23 mouse cellular contexts compared by ENCODE assay signal in the genomic region with DNA sequence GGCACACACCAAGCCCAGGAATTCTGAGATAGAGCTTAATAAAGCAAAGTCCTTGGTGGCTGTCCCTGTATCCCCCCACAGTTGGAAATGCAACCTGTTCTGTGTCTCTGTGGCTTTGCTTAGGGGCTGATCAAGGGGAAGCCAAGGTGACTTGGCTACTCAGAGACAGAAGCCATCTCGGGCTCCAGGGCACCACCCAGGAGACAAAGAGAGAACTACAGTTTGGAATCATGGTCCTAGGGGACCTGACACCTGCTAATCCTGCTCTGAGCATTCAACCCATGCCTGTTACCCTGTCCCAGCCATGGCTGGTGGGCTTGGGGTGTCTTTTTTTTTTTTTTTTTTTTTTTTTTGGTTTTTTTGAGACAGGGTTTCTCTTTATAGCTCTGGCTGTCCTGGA. TPM values are rescaled to one million over a fixed set of nuclear protein-coding genes. Genes with fewer than 3 reads are reported as not detected.
DNase-seq lines count a peak whose midpoint lies in the region; TF ChIP-seq lines count a peak whose summit lies in the region.
"Had no signal": no experiment of that assay in that cellular context is flagged by ENCODE, and none has a peak within 500 bp of the region (broad histone marks: within the 10 kb centered on the region; RNA-seq: fewer than 3 reads in every experiment).

No protein-coding gene starts in this region.

- H3K4me3 ChIP-seq in thymus, adult 2 months (ENCODE audit: control insufficient read depth, insufficient read depth, low read length), result no peak overlapping the region
- H3K4me3 ChIP-seq: embryonic facial prominence, embryonic 10.5 days; erythroblast, embryonic 14.5 days; forebrain, embryonic 10.5 days; gastrocnemius, adult 2 months; heart, embryonic 12.5 days; hindbrain, embryonic 15.5 days had no signal

- TF ChIP-seq CTCF in thymus, adult 2 months (IDR thresholded peaks at IDR 0.05; ENCODE audit: borderline replicate concordance, control insufficient read depth, extremely low read depth, insufficient read depth, low read length, poor library complexity), result no peak

- H3K36me3 ChIP-seq in thymus, adult 2 months (ENCODE audit: control insufficient read depth, insufficient read depth, low read length), result no peaks in the 10 kb centered on the region
- H3K36me3 ChIP-seq: embryonic facial prominence, embryonic 10.5 days; forebrain, embryonic 10.5 days; heart, embryonic 12.5 days; hindbrain, embryonic 15.5 days had no signal

- H3K27me3 ChIP-seq in thymus, adult 2 months (ENCODE audit: control insufficient read depth, insufficient read depth, low read length), result no peaks in the 10 kb centered on the region
- H3K27me3 ChIP-seq: hindbrain, embryonic 15.5 days had no signal

- WGBS in thymus, adult 2 months, result 0% methylated on average over 1 of the region's 1 CpGs

- peak; percentile 29 for DNase-seq in thymus, adult 2 months
- no peak for DNase-seq in thymus, adult 18-20 months
- peak; percentile 55 for DNase-seq in ES-CJ7 (ENCODE audit: low read depth, low spot score)
- peak; percentile 55 for DNase-seq in ZHBTc4 (ENCODE audit: low read depth, low spot score)
- DNase-seq in thymus, postnatal 25 days, result peak; percentile 30
- DNase-seq in right cerebral cortex, adult 18-20 months, result no peak
- DNase-seq in adrenal gland, adult 8-10 months, result no peak
- no peak for DNase-seq in cerebellum, adult 11-12 months
- DNase-seq: cerebellum, adult 9-11 months; cerebellum, postnatal 36 days; gastrocnemius, adult 2 months; gastrocnemius, postnatal 25 days; heart, postnatal 36 days had no signal

- H3K4me1 ChIP-seq in thymus, adult 2 months (replicated peaks; ENCODE audit: control insufficient read depth, insufficient read depth, low read length), result peaks cover 6% of the 10 kb centered on the region; the same call in 1 of the 2 replicates
- H3K4me1 ChIP-seq: embryonic facial prominence, embryonic 10.5 days; heart, embryonic 12.5 days; hindbrain, embryonic 15.5 days had no signal

- no peak overlapping the region for H3K27ac ChIP-seq in thymus, adult 2 months (ENCODE audit: control insufficient read depth, insufficient read depth, low read length)
- H3K27ac ChIP-seq: embryonic facial prominence, embryonic 10.5 days; forebrain, embryonic 10.5 days; gastrocnemius, adult 2 months; hindbrain, embryonic 15.5 days had no signal

- TF ChIP-seq POLR2A in thymus, adult 2 months (IDR thresholded peaks at IDR 0.05; ENCODE audit: control insufficient read depth, extremely low read depth, insufficient read depth, low read length, poor library complexity), result no peak

RNA-seq across cellular contexts. Expression of a gene that starts 32.3 kb away (rescaled TPM):
- polyA plus RNA-seq in thymus, adult 2 months (2012; rRNA removed), result not detected in 2 replicates
- under 1 TPM in 1 of 4 experiments, not detected in 3; 0.09 TPM for total RNA-seq in adrenal gland, adult 8-10 months (2022)
- total RNA-seq: adrenal gland, adult 18-20 months; adrenal gland, postnatal 36 days; gastrocnemius, adult 2 months; gastrocnemius, postnatal 25 days; granulocyte monocyte progenitor cell, adult 5-6 weeks; heart, postnatal 36 days had no signal
- polyA plus RNA-seq: activated CD4-positive, CD25-positive, alpha-beta regulatory T cell, adult 4 months; erythroblast, embryonic 14.5 days; heart, embryonic 16.5 days had no signal

RNA-seq across cellular contexts. Expression of a gene that starts 35.8 kb away (rescaled TPM):
- 0.18 and 0.20 TPM in 2 replicates for polyA plus RNA-seq in thymus, adult 2 months (2012; rRNA removed)
- under 1 TPM in 1 of 4 experiments, not detected in 3; 0.07 TPM for total RNA-seq in adrenal gland, adult 8-10 months (2022)
- total RNA-seq: adrenal gland, adult 18-20 months; adrenal gland, postnatal 36 days; gastrocnemius, postnatal 25 days; granulocyte monocyte progenitor cell, adult 5-6 weeks had no signal

Comparison
In these comparisons a context has a peak if more than half of its experiments do, and no peak if none do; other contexts are left out.
1. DNase-seq: peak in thymus, adult 2 months (single experiment), ES-CJ7 (single experiment), ZHBTc4 (single experiment) and thymus, postnatal 25 days (single experiment); none in thymus, adult 18-20 months (0 of 2), right cerebral cortex, adult 18-20 months (single experiment), adrenal gland, adult 8-10 months (single experiment) and cerebellum, adult 11-12 months (single experiment).